Mouse (Mus musculus) heart, postnatal 0 days (tissue): ENCODE measurements around the gene Kcnj1.

Source experiments
- CTCF ChIP-seq: IDR thresholded peaks from 2 replicates; pipeline ENCODE4 v1.5.1; 2016; ENCODE audit warnings: antibody characterized with exemption, control low read depth, low read depth
- EP300 ChIP-seq: IDR thresholded peaks from 2 replicates; pipeline ENCODE4 v1.6.1; 2016; ENCODE audit warnings: antibody characterized with exemption, low read depth

GRCm38 (mm10) chr9:32331162-32331561 is 41.1 kb upstream of the Kcnj1 start:
- TF ChIP-seq CTCF = no peak
- TF ChIP-seq EP300 = no peak
